Mouse (Mus musculus): ENCODE data around the gene Atad1.

- TF ChIP-seq CTCF (IDR thresholded peaks at IDR 0.05) (no peak), EP300 (IDR thresholded peaks at IDR 0.05) (no peak)
Observed at GRCm38 (mm10) chr19:32758793-32759161, 19.2 kb upstream of the Atad1 start.

Measured in lung, postnatal 0 days (tissue).